Mouse (Mus musculus) layer of hippocampus, adult 2 months (tissue): ENCODE results near the gene Tmem242. TPM values are rescaled to one million over a fixed set of nuclear protein-coding genes. Genes with fewer than 3 reads are reported as not detected.

Experiments used
- DNase-seq, 2 experiments: peaks; one replicate each; pipeline ENCODE4 v3.0.0; 2022; ENCODE audit warnings: low spot score in 2 of 2
- H3K27ac ChIP-seq: fragments of 200-600 bp; 2 replicates; pipeline ENCODE4 v1.8.1; 2022
- H3K4me3 ChIP-seq: fragments of 200-600 bp; 2 replicates; pipeline ENCODE4 v1.8.1; 2022; ENCODE audit warnings: mild to moderate bottlenecking
- CTCF ChIP-seq: fragments of 200-600 bp; conservative IDR thresholded peaks from 2 replicates; pipeline ENCODE4 v1.8.1; 2022; ENCODE audit warnings: antibody characterized with exemption, mild to moderate bottlenecking, moderate library complexity
- microRNA-seq, 2 experiments: library from miRNA; unstranded; fragments of <30 nt; microRNA quantifications; one replicate each; pipeline ENCODE4 v1.2.0; 2021
- total RNA-seq, 2 experiments: library from RNA; stranded (reverse); gene quantifications; 2 replicates each; pipeline ENCODE4 v1.2.3; 2021

The Tmem242 gene
- total RNA-seq, 2 experiments from 2014 or later = 75.2 to 77.0 TPM

- H3K4me3 ChIP-seq = no peak overlapping the region
- no peak for TF ChIP-seq CTCF
- no peak overlapping the region for H3K27ac ChIP-seq
- no peak for DNase-seq
Observed at GRCm38 (mm10) chr17:5388351-5388750, 51.7 kb downstream of the Tmem242 start.

- no peak for TF ChIP-seq CTCF
- H3K4me3 ChIP-seq = no peak overlapping the region
- DNase-seq = no peak
Observed at GRCm38 (mm10) chr17:5386885-5387545, 53.0 kb downstream of the Tmem242 start.

GRCm38 (mm10) chr17:5385694-5386093 is 54.4 kb downstream of the Tmem242 start:
- TF ChIP-seq CTCF = no peak
- Histone ChIP-seq H3K27ac (no peak overlapping the region), H3K4me3 (no peak overlapping the region)
- no peak for DNase-seq

More at GRCm38 (mm10) chr17:5386885-5387545, 53.0 kb downstream of the Tmem242 start:
- no peak overlapping the region for H3K27ac ChIP-seq

GRCm38 (mm10) chr17:5377930-5378310 is 62.1 kb downstream of the Tmem242 start:
- TF ChIP-seq CTCF = no peak
- Histone ChIP-seq H3K27ac (peak overlapping the region; percentile 79), H3K4me3 (no peak overlapping the region)

DNA sequence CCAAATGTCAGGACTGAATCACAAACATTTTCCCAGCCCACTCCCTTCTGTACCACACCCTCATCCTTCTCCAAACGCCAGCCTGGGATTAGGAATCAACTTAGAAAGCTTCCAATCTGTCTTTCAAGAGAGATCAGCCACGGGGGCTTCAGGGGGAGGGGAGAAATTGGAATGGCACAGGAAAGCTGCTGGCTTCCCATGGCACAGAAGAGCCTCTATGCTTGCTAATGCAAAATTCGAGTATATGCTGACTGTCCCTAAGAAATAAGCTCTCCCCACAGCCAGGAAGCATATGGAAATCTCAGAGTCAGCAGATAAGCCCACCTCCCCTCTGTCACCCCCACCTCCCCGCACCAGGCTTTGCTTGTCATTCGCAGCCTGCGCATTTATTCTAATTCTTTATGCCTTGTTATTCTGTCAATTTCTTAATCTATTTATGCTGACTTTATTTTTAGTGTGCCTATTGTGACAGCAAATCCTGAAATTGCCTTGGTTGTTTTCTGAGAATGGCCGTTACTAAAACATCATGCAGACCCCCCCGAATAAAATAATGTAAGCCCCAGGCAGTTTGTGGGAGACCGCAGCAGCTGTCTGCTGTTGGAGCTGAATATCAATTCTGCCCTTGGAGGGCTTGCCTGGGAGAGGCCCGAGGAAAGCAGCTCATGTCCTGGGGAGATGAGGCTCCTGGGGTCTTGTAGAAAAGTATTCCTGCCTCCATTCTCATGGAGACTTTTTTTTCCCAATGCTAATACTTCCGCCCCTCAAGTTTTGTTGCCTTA is 62.7 kb downstream of the Tmem242 start:
- peak overlapping the region; percentile 79 for H3K27ac ChIP-seq
- no peak for TF ChIP-seq CTCF
- peak; percentile 47 to 82 for DNase-seq
- H3K4me3 ChIP-seq = no peak overlapping the region

More at GRCm38 (mm10) chr17:5377930-5378310, 62.1 kb downstream of the Tmem242 start:
- no peak for DNase-seq

DNA sequence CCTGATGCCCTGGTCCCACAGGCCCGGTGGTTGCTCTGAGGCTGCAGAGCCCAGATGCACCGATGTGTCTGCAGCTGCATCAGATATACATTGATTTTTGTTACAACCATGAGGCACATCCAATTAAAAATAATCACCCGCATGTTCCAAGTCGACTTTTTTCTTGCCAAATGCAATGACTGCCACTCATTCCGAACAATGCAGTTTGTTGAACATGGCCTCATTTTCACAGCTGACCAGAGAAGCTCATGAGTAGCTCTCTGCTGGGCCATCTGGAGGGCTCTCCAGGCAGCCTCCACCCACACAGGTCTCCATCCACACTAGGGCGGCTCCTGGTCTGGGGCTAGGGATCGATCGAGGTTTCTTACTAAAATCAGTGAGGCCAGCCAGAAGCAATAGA is 67.1 kb downstream of the Tmem242 start:
- H3K27ac ChIP-seq = peak overlapping the region; percentile 76
- TF ChIP-seq CTCF = no peak

GRCm38 (mm10) chr17:5371521-5371920 is 68.5 kb downstream of the Tmem242 start:
- Histone ChIP-seq H3K4me3 (no peak overlapping the region), H3K27ac (peak overlapping the region; percentile 61; the same call in 1 of the 2 replicates)
- DNase-seq = no peak
- TF ChIP-seq CTCF = no peak

More for the DNA sequence above, 67.1 kb downstream of the Tmem242 start:
- no peak for DNase-seq
- H3K4me3 ChIP-seq = no peak overlapping the region

DNA sequence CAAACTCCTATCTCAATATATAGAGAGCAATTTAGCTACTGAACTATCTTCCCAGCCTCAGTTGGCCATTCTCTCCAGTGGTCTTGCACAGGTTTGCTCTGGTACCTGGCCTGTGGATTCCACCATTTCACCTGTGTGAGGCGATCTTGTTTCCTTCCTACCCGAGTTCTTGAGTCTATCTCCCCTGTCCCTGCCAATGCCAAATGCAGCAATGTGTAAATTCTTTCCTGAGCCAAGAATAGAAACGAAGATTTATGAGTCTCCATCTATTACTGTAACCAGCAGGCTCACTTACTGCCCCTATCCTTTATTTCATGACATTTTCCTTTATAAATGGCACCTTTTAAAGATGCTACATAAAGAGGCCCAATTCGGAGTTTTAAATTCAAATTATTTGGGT is 69.0 kb downstream of the Tmem242 start:
- TF ChIP-seq CTCF = no peak
- no peak overlapping the region for H3K4me3 ChIP-seq
- no peak for DNase-seq
- peak overlapping the region; percentile 61 for H3K27ac ChIP-seq

- TF ChIP-seq CTCF = no peak
- H3K4me3 ChIP-seq = no peak overlapping the region
- no peak for DNase-seq
- peak overlapping the region; percentile 14; the same call in 1 of the 2 replicates for H3K27ac ChIP-seq
Observed at GRCm38 (mm10) chr17:5365992-5366398, 74.1 kb downstream of the Tmem242 start.

Small RNAs within 50 kb of the gene (microRNA-seq; reads per million reads assigned to microRNA genes)
- 0 reads per million in 2 experiments for gene Gm22475

Other genes with a start within 250 kb of the Tmem242 start
- 1 to 10 TPM in 1 of 2 experiments, under 1 TPM in 1; 0.81 to 1.3 TPM for gene Ldhal6b, start 21.5 kb downstream of the Tmem242 start, total RNA-seq
- gene Zdhhc14, start 52.3 kb upstream of the Tmem242 start, total RNA-seq = 10 to 100 TPM; 40.6 to 48.6 TPM